Mouse (Mus musculus) heart, embryonic 12.5 days (tissue): ENCODE measurements at regions not wholly inside any gene's neighbourhood (a gene's known extent, or its start where the extent isn't known, plus 50 kb on each side); places are given as distances from the start of the nearest gene placed in this dataset.

ENCODE experiments used
- ATAC-seq: fragments of 200-750 bp; cut with Nextera tagmentation; 2 replicates; pipeline ENCODE4 v1.8.0; 2017; ENCODE audit warnings: moderate TSS enrichment, moderate library complexity; ENCODE audit not compliant: insufficient number of reproducible peaks, low FRiP score
- H3K27ac ChIP-seq: fragments of 300-500 bp; sonication (generic); 2 replicates; pipeline ENCODE4 v1.5.1; 2016; ENCODE audit warnings: mild to moderate bottlenecking, moderate library complexity; ENCODE audit not compliant: poor library complexity, severe bottlenecking
- H3K27me3 ChIP-seq: fragments of 300-500 bp; sonication (generic); replicated peaks from 2 replicates; pipeline ENCODE4 v1.6.1; 2016; ENCODE audit warnings: mild to moderate bottlenecking, moderate library complexity
- H3K36me3 ChIP-seq: fragments of 300-500 bp; sonication (generic); 2 replicates; pipeline ENCODE4 v1.6.1; 2016; ENCODE audit warnings: mild to moderate bottlenecking, moderate library complexity
- H3K4me1 ChIP-seq: fragments of 300-500 bp; sonication (generic); replicated peaks from 2 replicates; pipeline ENCODE4 v1.6.1; 2016; ENCODE audit warnings: mild to moderate bottlenecking
- H3K4me2 ChIP-seq: fragments of 300-500 bp; sonication (generic); 2 replicates; pipeline ENCODE4 v1.6.1; 2016; ENCODE audit warnings: mild to moderate bottlenecking, moderate library complexity
- H3K4me3 ChIP-seq: fragments of 300-500 bp; sonication (generic); 2 replicates; pipeline ENCODE4 v1.5.1; 2016; ENCODE audit warnings: mild to moderate bottlenecking
- H3K9ac ChIP-seq: fragments of 300-500 bp; sonication (generic); 2 replicates; pipeline ENCODE4 v1.6.1; 2016; ENCODE audit warnings: mild to moderate bottlenecking, moderate library complexity
- H3K9me3 ChIP-seq: fragments of 300-500 bp; sonication (generic); replicated peaks from 2 replicates; pipeline ENCODE4 v1.6.1; 2016; ENCODE audit warnings: mild to moderate bottlenecking, moderate library complexity
- WGBS: fragments of 180-500 bp; shearing (Covaris S2); methylation state at CpG from one replicate; pipeline ENCODE4 v1.1.7; 2016; 5-methylcytosine and 5-hydroxymethylcytosine counted together

GRCm38 (mm10) chr1:19290098-19290497 is 81.4 kb downstream of the Tfap2b start:
- Histone ChIP-seq H3K4me1 (no peaks in the 10 kb centered on the region), H3K4me2 (no peak overlapping the region), H3K27me3 (no peaks in the 10 kb centered on the region), H3K4me3 (no peak overlapping the region), H3K9me3 (no peaks in the 10 kb centered on the region), H3K9ac (no peak overlapping the region), H3K36me3 (no peaks in the 10 kb centered on the region), H3K27ac (no peak overlapping the region)
- WGBS = 68% methylated on average over 4 of the region's 4 CpGs
- ATAC-seq = no peak

GRCm38 (mm10) chr1:19321598-19321997 is 112.9 kb downstream of the Tfap2b start:
- no peaks in the 10 kb centered on the region for H3K36me3 ChIP-seq
- H3K4me3 ChIP-seq = no peak overlapping the region
- H3K27me3 ChIP-seq = no peaks in the 10 kb centered on the region
- no peak overlapping the region for H3K27ac ChIP-seq
- no peaks in the 10 kb centered on the region for H3K4me1 ChIP-seq
- H3K9me3 ChIP-seq = no peaks in the 10 kb centered on the region
- no peak overlapping the region for H3K9ac ChIP-seq
- H3K4me2 ChIP-seq = no peak overlapping the region
- no peak for ATAC-seq
- 18% methylated on average over 1 of the region's 1 CpGs for WGBS

GRCm38 (mm10) chr1:19336062-19336461 is 127.3 kb downstream of the Tfap2b start:
- Histone ChIP-seq H3K4me3 (no peak overlapping the region), H3K27ac (no peak overlapping the region), H3K4me1 (no peaks in the 10 kb centered on the region), H3K9me3 (no peaks in the 10 kb centered on the region), H3K27me3 (no peaks in the 10 kb centered on the region), H3K4me2 (no peak overlapping the region), H3K36me3 (no peaks in the 10 kb centered on the region), H3K9ac (no peak overlapping the region)
- ATAC-seq = no peak
- WGBS = 69% methylated on average over 1 of the region's 1 CpGs

GRCm38 (mm10) chr1:19337207-19337606 is 128.5 kb downstream of the Tfap2b start:
- 51% methylated on average over 3 of the region's 3 CpGs for WGBS
- H3K4me3 ChIP-seq = no peak overlapping the region
- no peak overlapping the region for H3K4me2 ChIP-seq
- no peaks in the 10 kb centered on the region for H3K36me3 ChIP-seq
- H3K27ac ChIP-seq = no peak overlapping the region
- no peaks in the 10 kb centered on the region for H3K4me1 ChIP-seq
- no peak overlapping the region for H3K9ac ChIP-seq
- no peak for ATAC-seq
- H3K9me3 ChIP-seq = no peaks in the 10 kb centered on the region
- no peaks in the 10 kb centered on the region for H3K27me3 ChIP-seq

GRCm38 (mm10) chr1:19344445-19344844 is 135.7 kb downstream of the Tfap2b start:
- Histone ChIP-seq H3K4me2 (no peak overlapping the region), H3K4me1 (no peaks in the 10 kb centered on the region), H3K9ac (no peak overlapping the region), H3K9me3 (no peaks in the 10 kb centered on the region), H3K27me3 (no peaks in the 10 kb centered on the region), H3K36me3 (no peaks in the 10 kb centered on the region), H3K4me3 (no peak overlapping the region), H3K27ac (no peak overlapping the region)
- WGBS = 79% methylated on average over 4 of the region's 4 CpGs
- ATAC-seq = no peak

- 68% methylated on average over 4 of the region's 4 CpGs for WGBS
- Histone ChIP-seq H3K36me3 (no peaks in the 10 kb centered on the region), H3K27ac (no peak overlapping the region), H3K9ac (no peak overlapping the region), H3K4me1 (no peaks in the 10 kb centered on the region), H3K27me3 (no peaks in the 10 kb centered on the region), H3K4me3 (no peak overlapping the region), H3K4me2 (no peak overlapping the region), H3K9me3 (no peaks in the 10 kb centered on the region)
- ATAC-seq = no peak
Measured at GRCm38 (mm10) chr1:19350495-19350894, 141.8 kb downstream of the Tfap2b start.

- H3K4me1 ChIP-seq = peaks cover 5% of the 10 kb centered on the region; the same call in 1 of the 2 replicates
Measured at GRCm38 (mm10) chr1:19384856-19385255, 176.1 kb downstream of the Tfap2b start.

GRCm38 (mm10) chr1:19388864-19389505 is 180.3 kb downstream of the Tfap2b start:
- Histone ChIP-seq H3K36me3 (no peaks in the 10 kb centered on the region), H3K27ac (peak overlapping the region; percentile 15; the same call in 1 of the 2 replicates), H3K4me1 (peaks cover 5% of the 10 kb centered on the region; the same call in 1 of the 2 replicates), H3K4me3 (no peak overlapping the region), H3K27me3 (no peaks in the 10 kb centered on the region), H3K4me2 (no peak overlapping the region), H3K9ac (no peak overlapping the region), H3K9me3 (no peaks in the 10 kb centered on the region)
- ATAC-seq = no peak
- WGBS = 33% methylated on average over 1 of the region's 1 CpGs

More at GRCm38 (mm10) chr1:19384856-19385255, 176.1 kb downstream of the Tfap2b start:
- no peak for ATAC-seq
- Histone ChIP-seq H3K9ac (no peak overlapping the region), H3K36me3 (no peaks in the 10 kb centered on the region), H3K4me3 (no peak overlapping the region), H3K27ac (no peak overlapping the region), H3K27me3 (no peaks in the 10 kb centered on the region), H3K9me3 (no peaks in the 10 kb centered on the region), H3K4me2 (no peak overlapping the region)
- 35% methylated on average over 1 of the region's 1 CpGs for WGBS

GRCm38 (mm10) chr1:19407556-19407955 is 198.8 kb downstream of the Tfap2b start:
- Histone ChIP-seq H3K4me2 (no peak overlapping the region), H3K9me3 (no peaks in the 10 kb centered on the region), H3K27ac (no peak overlapping the region), H3K4me1 (no peaks in the 10 kb centered on the region), H3K9ac (no peak overlapping the region), H3K36me3 (no peaks in the 10 kb centered on the region), H3K27me3 (no peaks in the 10 kb centered on the region), H3K4me3 (no peak overlapping the region)
- ATAC-seq = no peak
- WGBS = 54% methylated on average over 2 of the region's 2 CpGs

- H3K4me3 ChIP-seq = no peak overlapping the region
- ATAC-seq = no peak
- no peaks in the 10 kb centered on the region for H3K4me1 ChIP-seq
- 75% methylated on average over 4 of the region's 4 CpGs for WGBS
- no peaks in the 10 kb centered on the region for H3K36me3 ChIP-seq
- no peak overlapping the region for H3K9ac ChIP-seq
- H3K27me3 ChIP-seq = no peaks in the 10 kb centered on the region
- no peak overlapping the region for H3K4me2 ChIP-seq
- H3K9me3 ChIP-seq = no peaks in the 10 kb centered on the region
- no peak overlapping the region for H3K27ac ChIP-seq
Measured at GRCm38 (mm10) chr1:19412345-19412744, 203.6 kb downstream of the Tfap2b start.

- Histone ChIP-seq H3K27ac (no peak overlapping the region), H3K9ac (no peak overlapping the region), H3K4me2 (no peak overlapping the region), H3K27me3 (no peaks in the 10 kb centered on the region), H3K9me3 (no peaks in the 10 kb centered on the region), H3K36me3 (no peaks in the 10 kb centered on the region), H3K4me1 (no peaks in the 10 kb centered on the region), H3K4me3 (no peak overlapping the region)
- no peak for ATAC-seq
- 36% methylated on average over 1 of the region's 1 CpGs for WGBS
Measured at GRCm38 (mm10) chr1:19421116-19421515, 212.4 kb downstream of the Tfap2b start.

GRCm38 (mm10) chr1:19450786-19451185 is 242.1 kb downstream of the Tfap2b start:
- no peak for ATAC-seq
- H3K27me3 ChIP-seq = no peaks in the 10 kb centered on the region
- no peak overlapping the region for H3K27ac ChIP-seq
- H3K36me3 ChIP-seq = no peaks in the 10 kb centered on the region
- no peak overlapping the region for H3K4me2 ChIP-seq
- 81% methylated on average over 5 of the region's 5 CpGs for WGBS
- no peak overlapping the region for H3K9ac ChIP-seq
- H3K4me3 ChIP-seq = no peak overlapping the region
- no peaks in the 10 kb centered on the region for H3K4me1 ChIP-seq
- H3K9me3 ChIP-seq = no peaks in the 10 kb centered on the region
